Mouse (Mus musculus) left cerebral cortex, postnatal 4 days (tissue): ENCODE measurements at regions not wholly inside any gene's neighbourhood (a gene's known extent, or its start where the extent isn't known, plus 50 kb on each side); places are given as distances from the start of the nearest gene placed in this dataset.

ENCODE experiments used
- DNase-seq: peaks from one replicate; pipeline ENCODE4 v3.0.0-alpha.2; 2022
- intact Hi-C: fragments of 180-260 bp; cut with DNase I; formaldehyde crosslinking; loops from one replicate; pipeline ENCODE4 v1.15.1; 2025

DNA sequence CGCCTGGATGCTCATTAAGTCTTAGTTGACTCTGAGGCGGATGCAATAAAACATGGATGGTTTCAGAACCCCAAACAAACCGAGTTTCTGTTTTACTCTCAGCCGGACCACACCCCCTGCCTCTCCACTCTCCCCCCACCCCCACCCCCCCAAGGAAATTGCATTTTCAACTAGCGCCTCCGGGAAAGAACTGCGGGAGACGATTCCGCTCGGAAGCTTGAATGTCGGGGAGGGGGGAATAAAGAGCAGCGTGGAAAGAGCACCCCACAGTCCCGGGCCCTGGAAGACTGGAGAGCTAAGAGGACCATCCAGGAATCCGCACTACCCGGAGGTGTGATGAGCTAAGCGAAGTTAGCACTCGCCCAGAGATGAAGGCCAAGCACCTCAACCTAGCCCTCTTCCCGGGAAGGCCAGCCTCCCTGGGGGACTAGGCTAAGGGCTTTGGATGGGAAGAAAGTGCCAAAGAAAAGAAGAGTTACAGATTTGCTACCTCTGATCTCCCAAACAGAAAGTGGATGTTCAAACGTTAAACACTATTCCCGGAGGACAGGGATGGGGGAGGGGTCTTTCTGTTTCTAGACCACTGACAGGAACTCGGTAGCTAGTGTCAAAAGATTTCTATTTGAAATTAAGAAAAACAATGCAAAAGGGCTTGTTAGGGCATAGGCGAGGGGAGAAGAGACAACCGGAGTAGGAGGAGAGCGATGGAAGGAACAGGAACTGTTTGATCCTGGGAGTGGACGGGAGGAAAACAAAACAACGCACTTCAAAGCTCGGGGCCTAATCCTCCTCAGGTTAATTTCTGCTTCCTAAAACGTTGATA is 258.6 kb upstream of the Nfe2l3 start:
- DNase-seq = no peak
- intact Hi-C loops = loop anchor here (5.0 kb wide), 1 partner anchor 1048 kb away; the partner anchor contains the start of gene Hoxa7

DNA sequence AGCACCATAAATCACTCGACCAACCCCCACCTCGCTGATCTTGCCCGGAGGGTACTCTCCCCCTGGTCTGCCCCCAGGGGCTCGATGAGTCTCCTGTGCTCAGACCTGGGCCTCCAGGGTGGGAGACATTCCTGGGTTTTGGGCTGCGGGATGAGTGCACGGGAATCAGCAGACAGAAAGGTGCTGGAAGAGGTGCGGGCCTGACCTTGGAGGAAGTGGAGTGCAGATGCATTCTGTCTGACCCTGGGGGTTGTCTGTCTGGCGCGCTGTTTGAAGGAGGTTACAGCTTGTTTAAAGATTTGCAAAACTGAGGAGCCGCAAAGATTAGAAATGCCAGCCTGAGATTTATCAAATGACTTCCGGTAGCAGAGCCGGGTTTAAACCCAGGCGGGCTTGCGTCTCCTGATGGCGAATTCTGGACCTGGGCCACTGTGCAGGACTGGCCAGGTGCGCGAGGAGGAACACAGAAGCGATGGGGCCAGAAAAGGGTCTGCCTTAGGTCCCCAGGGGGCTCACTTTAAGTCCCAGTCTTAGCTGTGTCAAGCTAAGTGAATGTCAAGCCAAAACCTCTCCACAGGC is 257.9 kb upstream of the Nfe2l3 start:
- DNase-seq = no peak
- intact Hi-C loops = loop anchor here (5.0 kb wide), 1 partner anchor 1048 kb away; the partner anchor contains the start of gene Hoxa7

DNA sequence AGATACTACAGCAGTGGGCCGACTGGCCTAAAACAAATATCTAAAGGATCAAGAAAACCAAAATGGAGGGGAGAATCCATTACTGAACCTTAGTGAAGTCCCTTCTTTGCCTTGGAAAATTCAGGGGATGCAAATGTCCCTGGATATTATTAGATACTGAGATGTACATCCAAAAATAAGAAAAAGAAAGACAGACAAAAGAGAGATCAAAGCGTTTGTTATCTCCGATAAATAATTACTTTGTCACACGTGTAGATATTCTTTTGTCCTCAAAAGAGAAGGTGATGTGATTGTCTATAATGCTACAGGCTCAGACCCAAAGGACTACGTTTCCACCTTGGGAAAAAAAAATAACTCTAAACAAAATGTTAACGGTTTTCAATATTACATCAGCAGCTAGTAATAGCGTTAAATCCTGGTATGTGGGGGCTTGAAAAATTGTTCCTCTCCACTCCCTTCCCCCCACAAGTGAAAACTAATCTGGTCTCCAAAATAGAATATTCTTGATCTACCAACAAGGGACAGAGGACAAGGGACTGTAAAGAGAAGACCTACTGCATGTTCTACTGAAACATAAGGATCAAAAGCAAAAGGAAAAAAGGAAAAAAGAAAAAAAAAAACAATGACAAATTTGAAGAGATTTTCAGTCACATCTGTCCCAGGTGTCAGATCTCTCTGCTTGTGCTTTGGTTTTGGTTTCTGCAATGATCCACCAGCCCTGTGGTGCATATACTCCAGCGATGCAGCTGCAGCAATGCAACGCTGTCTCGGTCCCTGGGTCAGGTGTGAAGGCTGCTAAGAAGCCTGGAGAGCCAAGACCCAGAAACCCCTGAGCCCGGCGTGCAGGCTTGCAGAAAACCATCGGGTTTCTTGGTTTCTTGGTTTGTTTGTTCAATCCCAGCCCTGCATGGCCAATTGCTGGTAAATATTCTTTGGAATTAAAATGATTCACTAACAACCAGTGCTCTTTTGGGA is 256.6 kb upstream of the Nfe2l3 start:
- intact Hi-C loops = no loop called here
- DNase-seq = no peak

DNA sequence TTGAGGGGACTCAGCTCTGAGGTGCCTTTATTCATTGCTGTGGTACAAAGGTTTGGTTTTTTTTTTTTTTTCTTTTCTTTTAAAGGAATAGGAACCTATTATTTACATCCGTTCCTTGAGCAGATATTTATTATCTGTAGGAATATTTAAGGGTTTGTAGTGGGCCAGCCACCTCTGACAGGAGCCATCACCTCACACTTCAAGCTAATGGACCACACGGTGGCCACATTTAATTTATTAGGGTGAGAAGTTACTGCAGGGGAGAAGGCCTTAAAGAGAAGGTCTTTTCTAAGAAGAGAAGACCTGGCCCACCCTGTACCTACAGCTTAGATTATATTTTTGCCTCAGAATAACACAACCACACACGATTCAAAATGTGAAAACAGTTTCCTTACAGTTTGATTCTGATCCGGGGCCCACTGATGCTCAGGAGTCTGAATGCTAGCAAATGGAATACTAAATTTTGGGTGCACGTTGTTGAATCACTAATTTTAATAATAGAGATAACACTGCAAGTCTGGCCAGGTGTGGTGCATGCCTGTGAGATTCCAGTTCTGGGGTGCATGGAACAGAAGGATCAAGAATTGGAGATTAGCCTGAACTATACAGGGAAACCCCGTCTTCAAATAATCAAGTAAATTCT is 255.6 kb upstream of the Nfe2l3 start:
- intact Hi-C loops = no loop called here
- no peak for DNase-seq

DNA sequence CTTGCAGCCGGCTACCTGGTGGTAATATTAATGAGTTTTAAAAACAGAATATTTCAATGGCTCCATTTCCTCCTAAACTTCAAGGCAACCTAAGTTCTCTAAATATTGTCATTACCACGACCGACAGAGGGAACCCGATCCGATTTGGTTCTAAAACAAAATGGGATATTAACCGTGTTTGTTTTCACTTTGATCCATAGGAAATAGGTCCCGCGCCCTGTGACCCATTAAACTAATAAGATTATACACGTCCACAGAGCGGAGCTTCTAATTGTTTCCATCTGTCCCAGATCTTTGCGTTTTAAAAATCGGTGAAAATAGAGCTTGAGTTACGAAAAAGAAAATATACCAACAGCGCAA is 254.8 kb upstream of the Nfe2l3 start:
- DNase-seq = no peak
- intact Hi-C loops = no loop called here

DNA sequence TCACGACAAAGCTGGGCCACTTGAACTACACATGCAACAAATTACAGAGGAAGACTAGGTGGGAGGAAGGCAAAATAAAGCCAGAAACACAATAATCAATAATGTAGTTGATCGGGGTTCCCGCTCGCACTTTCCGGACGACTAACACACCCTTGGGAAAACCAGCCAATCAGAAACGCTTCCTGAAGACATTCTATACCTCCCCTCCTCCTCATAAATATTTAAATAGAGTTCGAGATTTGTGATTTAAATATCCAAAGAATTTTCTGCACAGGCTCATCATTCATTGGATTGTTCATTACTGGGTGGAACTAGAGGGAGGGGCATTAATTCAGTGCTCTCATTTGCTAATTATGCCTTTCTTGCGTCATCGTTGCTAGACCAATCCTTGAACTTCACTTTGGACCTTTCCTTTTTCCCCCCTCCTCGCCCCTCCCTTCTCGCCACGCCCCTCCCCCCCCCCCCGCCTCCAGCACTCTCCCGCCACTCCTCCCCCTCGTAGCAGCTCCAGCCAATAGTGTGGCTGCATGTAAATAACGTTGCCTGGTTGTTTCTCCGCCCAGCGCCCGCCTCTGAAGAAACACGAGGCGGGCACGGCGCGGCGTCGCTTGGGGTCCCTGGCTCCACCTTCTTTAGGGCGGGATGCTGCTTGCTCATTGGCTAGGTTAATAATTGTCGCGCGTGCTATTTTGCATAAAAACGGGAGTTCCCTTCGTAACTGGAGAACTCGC is 254.2 kb upstream of the Nfe2l3 start:
- DNase-seq = peak; percentile 94
- intact Hi-C loops = no loop called here

DNA sequence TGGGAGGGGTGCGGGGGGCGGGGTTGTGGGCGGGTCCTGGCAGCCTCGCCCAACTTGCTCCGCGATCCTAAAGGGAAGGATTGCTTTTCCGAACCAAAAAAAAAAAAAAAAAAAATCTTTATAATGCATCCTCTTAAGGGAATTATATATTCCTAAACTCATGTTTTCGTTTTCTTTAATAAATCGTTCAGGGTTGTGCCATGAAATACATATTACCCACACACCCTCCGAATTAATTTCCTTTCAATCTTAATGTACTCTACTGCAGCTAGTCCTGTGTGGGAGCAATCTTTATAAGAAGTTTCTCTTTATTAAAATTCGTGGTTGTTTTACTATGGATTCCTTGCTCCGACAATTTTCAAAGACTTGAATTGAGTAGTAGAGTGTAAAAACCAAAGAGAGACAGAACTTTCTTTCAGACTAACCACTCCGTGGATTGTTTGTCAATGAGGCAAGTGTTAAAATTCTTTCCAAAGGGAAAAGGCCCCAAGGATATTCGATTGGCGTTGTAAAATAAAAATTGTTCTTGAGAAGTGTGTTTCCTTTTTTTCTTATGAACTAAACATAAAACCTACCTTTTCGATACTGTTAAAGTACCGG is 253.6 kb upstream of the Nfe2l3 start:
- DNase-seq = no peak
- intact Hi-C loops = no loop called here

DNA sequence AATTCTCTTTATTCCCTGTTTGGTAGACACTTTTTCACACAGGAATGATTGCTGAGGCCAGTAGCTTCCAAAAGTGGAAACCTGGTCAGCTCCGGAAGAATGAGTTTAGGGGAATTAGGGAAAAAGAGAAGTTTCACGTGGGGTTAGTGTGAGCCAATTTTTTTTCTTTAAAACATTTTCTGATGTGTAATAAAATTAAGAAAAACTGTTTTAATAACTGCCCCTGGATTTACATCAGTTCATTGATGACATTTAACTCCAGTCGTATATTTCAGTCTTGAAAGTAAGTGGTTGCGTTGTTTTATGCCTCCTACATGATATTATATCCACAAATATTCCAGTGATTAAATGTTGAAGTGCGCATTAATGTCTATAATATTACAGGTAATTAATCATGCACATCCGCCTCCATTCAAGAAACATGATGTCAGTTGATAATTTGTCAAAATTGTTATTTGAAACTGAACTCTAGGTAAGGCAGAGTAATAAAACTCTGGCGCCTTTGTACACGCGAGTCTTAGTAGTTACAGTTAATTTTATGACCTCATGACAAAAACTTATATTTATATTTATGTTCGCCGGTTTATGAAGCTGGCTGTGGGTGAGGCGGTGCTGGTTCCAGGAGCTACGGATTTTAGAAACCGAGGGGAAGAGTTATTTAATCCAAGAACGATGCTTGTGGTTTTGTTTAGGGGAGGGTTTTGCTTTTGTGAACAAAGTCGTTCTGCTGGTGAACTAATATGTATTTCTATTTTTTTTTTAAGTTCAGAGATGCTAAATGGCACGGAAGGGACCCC is 252.5 kb upstream of the Nfe2l3 start:
- no peak for DNase-seq
- intact Hi-C loops = loop anchor here (10.0 kb wide), 1 partner anchor 825 kb away; no protein-coding TSS in a partner anchor

DNA sequence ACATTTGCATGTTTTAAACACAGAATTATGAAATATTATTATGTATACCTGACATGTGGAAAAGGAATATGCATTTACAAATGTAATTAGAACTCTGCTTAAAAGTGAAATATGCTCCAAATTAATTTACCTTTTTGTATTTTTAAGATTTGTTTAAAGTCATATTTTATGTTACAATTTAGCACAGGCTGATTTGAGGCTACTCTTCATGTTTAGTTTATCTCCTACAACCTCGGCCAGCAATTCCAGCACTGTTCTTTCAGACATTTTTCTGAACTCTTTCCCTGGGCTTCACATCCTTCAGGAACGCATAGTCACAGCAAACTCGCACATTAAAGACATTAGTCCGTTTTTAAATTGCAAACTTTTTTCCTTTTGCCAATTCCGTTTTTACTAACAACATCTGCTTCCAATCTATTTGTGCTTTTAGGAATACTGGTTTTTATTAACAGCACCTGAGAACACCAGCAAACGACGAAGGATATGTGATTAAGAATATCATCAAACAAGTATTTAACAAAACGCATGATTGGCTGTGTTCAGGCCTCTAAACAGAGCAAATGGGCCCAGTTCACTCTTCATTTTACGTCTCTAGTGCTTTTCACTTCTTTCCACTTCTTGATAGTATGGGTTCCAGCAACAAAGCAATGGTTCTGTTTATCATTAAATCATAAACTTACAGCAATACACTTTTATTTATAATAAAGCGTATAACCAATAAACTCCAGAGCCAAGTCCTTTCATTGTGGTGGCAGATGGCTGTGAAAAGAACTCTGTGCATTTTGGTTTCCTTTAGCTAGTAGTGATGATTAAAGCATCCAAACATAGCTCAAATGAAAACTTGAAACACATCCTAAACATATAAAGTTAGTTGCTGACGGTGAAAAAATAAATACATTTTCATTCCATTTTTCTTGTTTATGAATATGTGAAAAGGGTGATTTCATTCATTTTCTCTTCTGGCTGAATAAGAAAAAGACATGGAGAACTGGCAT is 251.3 kb upstream of the Nfe2l3 start:
- intact Hi-C loops = loop anchor here (10.0 kb wide), 1 partner anchor 824 kb away; no protein-coding TSS in a partner anchor
- DNase-seq = no peak

DNA sequence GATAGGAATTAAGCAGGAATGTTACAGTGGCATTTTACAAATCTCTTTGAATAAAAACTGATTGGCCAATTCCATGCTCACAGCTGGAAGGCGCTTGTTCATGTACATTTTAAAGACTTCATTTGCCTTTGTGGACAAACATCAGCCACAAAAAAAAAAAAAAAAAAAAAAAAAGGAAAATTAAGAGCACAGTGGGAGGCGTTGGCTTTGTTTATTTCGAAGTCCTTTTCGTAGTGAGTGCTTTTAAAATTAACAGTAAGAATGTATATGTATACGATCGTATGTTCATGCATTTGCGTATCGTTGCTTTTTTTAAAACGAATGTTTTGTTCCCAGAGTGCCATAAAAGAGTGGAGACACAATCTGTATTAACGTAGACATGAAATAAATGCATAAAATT is 250.6 kb upstream of the Nfe2l3 start:
- no peak for DNase-seq
- intact Hi-C loops = loop anchor here (10.0 kb wide), 1 partner anchor 823 kb away; no protein-coding TSS in a partner anchor

DNA sequence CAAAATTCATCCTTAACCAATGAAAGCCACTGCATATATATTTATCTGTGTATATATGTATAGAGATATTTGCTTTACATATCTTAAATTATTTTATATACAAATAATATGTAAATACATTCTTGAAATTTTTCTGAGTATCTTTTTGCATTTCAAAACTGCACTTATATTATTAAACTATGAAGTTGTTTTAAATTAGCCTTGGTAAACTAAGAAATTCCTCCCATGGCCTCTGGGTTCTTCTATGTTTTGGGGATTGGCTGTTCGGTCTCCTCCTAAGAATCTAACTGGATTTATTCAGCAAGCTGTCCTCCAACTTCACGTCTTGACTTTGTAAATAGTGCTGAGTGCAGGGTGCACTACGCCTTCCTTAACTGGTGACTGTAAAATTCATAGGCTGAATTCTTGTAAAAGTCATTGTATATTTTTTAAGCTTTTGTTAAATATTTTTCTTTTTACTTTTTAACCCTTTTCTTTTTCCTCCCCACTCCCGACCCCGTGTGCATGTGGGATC is 249.6 kb upstream of the Nfe2l3 start:
- intact Hi-C loops = loop anchor here (10.0 kb wide), 1 partner anchor 822 kb away; no protein-coding TSS in a partner anchor

DNA sequence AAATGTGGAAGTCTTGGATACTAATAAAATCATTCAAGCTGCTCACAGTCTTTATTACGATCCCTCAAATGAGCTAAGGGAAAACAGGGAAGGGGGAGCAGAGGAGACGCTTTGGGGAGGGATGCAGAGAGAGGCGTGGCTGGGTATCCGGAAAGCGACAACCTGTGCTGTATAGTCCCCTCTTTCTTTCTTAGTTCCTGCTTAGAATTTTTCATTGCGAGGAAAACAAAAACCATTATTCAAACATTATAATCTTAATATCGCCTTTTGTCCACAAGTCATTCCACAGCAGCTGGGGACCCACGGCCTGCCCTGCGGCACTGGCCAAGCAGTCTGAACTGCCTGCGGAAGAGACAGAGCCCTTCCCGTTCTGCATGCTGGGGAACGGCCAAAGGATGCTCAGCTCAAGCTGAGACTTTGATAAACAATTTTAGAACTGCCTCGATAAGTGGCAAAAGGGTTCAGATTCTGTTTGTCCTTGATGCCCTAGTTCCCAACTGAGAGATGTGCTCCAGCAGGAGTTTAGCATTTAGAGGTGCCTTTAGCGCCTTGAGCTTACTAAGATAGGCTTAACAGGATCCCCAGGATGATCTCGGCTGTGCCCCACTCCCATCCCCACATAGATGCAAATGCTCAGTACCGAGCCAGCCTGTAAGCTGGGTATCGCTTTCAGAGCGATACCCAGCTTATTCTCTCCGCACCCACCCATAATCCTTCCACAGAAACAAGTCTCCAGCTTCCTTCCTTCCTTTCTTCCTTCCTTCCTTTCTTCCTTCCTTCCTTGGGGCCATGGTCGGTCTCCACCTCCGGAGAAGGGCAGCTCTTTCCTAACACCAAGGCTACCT is 248.7 kb upstream of the Nfe2l3 start:
- no peak for DNase-seq
- intact Hi-C loops = loop anchor here (10.0 kb wide), 1 partner anchor 821 kb away; no protein-coding TSS in a partner anchor

More for the DNA sequence above, 249.6 kb upstream of the Nfe2l3 start:
- no peak for DNase-seq

DNA sequence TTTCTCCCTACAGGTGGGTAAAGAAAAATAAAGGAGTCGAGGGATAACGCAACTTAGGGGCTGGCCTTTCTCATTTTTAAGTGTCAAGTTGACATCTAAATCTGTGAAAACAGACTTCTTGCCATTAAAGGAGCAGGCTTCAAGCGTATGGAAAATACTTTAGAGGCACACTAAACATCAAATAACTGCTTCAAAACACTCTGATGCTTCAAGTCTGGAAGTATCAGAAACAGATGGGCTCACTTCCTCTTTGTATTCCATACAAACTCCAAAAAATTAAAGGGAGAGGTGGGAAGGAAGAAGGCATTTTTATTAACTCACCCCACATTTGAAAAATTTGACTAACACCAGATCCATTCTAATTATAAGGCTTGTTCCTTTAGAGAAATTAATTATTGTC is 248.0 kb upstream of the Nfe2l3 start:
- intact Hi-C loops = loop anchor here (10.0 kb wide), 1 partner anchor 820 kb away; no protein-coding TSS in a partner anchor
- DNase-seq = no peak

DNA sequence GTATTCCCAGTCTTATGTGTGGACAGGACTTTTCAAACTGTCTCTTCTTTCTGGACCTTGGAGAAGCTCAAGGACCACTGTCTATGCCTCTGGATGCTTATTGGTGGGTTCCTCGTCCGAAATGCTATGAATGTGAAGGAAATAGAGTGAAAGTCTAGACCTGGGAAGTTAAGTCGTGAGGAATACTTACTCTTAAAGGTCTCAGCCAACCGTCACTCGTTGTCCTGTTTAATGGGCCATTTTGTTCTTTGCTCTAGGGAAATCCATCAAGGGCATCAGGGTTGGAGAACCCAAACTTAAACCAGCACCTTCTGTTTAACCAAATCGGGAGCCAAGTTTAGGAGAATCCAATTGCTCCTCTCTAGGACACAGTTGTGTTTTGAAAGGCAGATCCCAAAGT is 247.3 kb upstream of the Nfe2l3 start:
- no peak for DNase-seq
- intact Hi-C loops = loop anchor here (10.0 kb wide), 1 partner anchor 820 kb away; no protein-coding TSS in a partner anchor

DNA sequence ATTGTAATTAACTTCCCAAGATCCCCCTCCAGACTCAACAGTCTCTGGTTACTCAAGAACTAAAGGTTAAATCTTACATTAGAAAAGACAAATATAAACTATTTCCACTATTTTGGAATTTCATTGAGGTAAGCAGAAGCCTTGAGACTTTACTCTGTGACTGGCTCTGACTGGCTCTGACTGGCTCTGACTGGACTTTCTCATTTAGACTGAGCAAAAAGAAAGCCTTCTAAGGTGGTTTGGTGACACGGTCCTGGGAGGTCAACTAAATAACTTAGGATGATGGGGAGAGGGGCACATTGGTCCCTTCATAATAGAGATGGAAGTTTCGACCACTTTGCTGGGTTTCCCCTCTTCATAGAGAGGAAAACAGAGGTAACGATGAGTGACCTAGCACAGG is 243.3 kb upstream of the Nfe2l3 start:
- DNase-seq = no peak
- intact Hi-C loops = loop anchor here (10.0 kb wide), 1 partner anchor 816 kb away; no protein-coding TSS in a partner anchor

DNA sequence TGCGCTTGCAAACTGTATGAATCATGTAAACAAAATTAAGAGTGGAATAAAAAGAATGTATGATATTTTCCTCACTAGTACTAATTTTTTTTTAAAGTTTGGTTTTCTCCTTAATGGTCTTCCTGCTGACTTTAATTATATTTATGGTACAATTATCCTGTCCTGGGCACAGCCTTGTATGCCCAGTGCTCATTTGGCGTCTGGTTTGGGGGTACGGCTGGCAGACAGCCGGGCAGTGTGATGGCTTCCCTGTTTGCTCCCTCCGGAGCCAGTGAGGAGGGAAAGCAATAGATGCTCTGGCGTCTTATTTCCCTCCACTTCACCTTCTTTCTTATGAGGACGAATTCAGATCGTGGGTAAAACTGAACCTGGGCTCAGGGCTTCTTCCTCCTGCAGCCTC is 239.6 kb upstream of the Nfe2l3 start:
- no peak for DNase-seq
- intact Hi-C loops = no loop called here
